Mouse (Mus musculus): ENCODE measurements around the gene Rab3il1.

DNA sequence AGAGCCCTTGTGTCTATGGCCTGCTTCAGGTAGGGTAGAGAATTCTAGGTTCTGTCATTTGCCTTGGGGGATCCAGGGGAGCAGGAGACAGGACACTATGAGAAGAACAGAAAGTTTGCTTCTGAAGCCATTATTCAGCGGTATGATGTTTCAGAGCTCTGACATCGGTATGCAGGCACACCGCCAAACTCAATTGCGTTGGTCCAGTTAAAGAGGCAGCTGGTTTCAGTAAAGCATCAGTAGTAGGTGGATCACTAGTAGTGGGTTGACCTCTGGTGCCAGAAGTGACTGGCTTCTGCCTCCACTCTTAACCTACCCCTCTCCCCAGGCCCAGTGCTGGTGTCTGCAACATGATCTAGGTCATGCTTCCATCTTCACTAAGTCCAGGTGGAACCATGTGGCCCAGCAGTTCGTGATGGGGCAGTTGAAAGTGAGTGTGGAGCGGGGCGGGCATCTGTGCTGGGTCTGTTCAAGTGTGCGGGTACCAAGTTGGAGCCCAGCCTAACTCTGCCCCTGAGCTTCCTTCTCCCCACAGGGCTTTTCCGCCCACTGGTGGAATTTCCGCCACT is 52.3 kb downstream of the Rab3il1 start:
- TF ChIP-seq POLR2A (IDR thresholded peaks at IDR 0.05; ENCODE audit: control insufficient read depth in 1 of 2, insufficient read depth in 1 of 2, low read depth in 1 of 2, low read length in 2 of 2, poor library complexity in 1 of 2) (no peak), SIN3A (IDR thresholded peaks at IDR 0.05; ENCODE audit: low read length) (no peak)

All from MEL (cell line).